In the genomic region with DNA sequence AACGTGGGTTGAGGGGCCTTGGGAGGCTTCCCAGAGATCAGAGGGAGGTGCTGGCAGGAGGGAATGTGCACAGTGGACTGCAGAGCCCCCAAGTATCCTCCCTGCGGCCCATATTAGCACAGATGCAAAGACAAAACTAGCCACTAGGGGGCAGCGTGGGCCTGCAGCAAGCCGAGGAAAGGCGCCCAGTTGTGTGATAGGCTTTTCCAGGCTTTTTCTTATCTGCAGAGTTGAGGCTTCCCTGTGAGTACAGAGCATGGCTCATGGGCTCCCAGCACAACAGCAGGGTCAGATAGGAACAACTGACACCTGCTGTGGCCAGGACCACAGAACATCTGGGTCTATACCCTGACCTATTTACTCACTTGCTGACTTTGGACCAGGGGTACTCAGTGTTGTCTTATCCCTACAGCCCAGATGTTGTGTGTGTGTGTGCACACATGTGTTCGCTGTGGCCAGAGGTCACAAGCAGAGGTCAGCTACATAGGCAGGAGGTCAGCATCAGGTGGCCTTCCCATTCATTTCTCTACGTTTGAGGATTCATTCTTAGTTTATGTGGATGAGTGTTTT, we compare ENCODE assay signal across 1 mouse cellular context.
TF ChIP-seq lines count a peak whose summit lies in the region.

No protein-coding gene starts in this region.

TF ChIP-seq in CH12.LX, 34 proteins besides CTCF, POLR2A, EP300 and RAD21 (continued from another document):
- TF ChIP-seq USF2 (conservative IDR thresholded peaks at IDR 0.05; ENCODE audit: low read depth, low read length) = no peak
- peak; percentile 86 for TF ChIP-seq ZC3H11A (IDR thresholded peaks at IDR 0.05; ENCODE audit: low read depth, low read length)
- peak; percentile 18; the same call in 1 of the 2 replicates for TF ChIP-seq NELFE (IDR thresholded peaks at IDR 0.05; ENCODE audit: low read depth, low read length)
TF ChIP-seq in CH12.LX: peak in this region for 6.
